Mouse (Mus musculus) G1E (cell line): ENCODE measurements around the gene Tardbp.

Source experiments
- CTCF ChIP-seq: IDR thresholded peaks from 2 replicates; pipeline ENCODE4 v1.5.1; 2012; ENCODE audit warnings: low read depth, low read length, inconsistent platforms, mixed read lengths
- GATA1 ChIP-seq: IDR thresholded peaks from 2 replicates; pipeline ENCODE4 v1.6.1; 2012; ENCODE audit warnings: borderline replicate concordance, low read length, inconsistent platforms, mixed read lengths
- GATA2 ChIP-seq: IDR thresholded peaks from 2 replicates; pipeline ENCODE4 v1.6.1; 2012; ENCODE audit warnings: low read depth, low read length, inconsistent platforms, borderline replicate concordance
- TAL1 ChIP-seq: conservative IDR thresholded peaks from 2 replicates; pipeline ENCODE4 v1.6.1; 2012; ENCODE audit warnings: low read depth, low read length, inconsistent platforms, mixed read lengths

DNA sequence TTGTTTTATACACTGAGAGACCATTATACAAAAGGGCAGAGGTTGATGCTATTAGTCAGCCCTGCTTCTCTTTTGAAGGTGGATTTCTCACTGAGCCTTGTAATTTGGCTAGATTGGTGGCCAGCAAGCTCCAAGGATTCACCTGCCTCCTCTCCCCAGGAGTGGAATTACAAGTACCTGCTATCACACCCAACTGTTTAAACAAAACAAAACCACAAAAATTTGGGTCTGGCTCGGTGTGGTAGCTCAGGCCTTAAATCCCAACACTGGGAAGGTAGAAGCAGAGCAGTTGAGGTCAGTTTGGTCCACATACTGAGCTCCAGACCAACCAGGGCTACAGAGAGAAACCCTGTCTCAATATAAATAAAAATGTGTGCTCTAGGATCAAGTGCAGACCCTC, 7.0 kb downstream of the Tardbp start:
- TF ChIP-seq CTCF (no peak), TAL1 (no peak), GATA1 (no peak), GATA2 (no peak)
